Mouse (Mus musculus) midbrain, embryonic 12.5 days (tissue): ENCODE results near the gene Cabp4. TPM values are rescaled to one million over a fixed set of nuclear protein-coding genes. Genes with fewer than 3 reads are reported as not detected.

ENCODE experiments used
- ATAC-seq: fragments of 200-750 bp; cut with Nextera tagmentation; 2 replicates; pipeline ENCODE4 v1.8.0; 2017; ENCODE audit warnings: low read depth, moderate TSS enrichment, moderate library complexity; ENCODE audit not compliant: low FRiP score
- H3K27ac ChIP-seq: fragments of 300-500 bp; sonication (generic); replicated peaks from 2 replicates; pipeline ENCODE4 v1.5.1; 2016; ENCODE audit warnings: mild to moderate bottlenecking
- H3K27me3 ChIP-seq: fragments of 300-500 bp; sonication (generic); 2 replicates; pipeline ENCODE4 v1.6.1; 2016; ENCODE audit warnings: mild to moderate bottlenecking
- H3K36me3 ChIP-seq: fragments of 300-500 bp; sonication (generic); 2 replicates; pipeline ENCODE4 v1.6.1; 2016
- H3K4me1 ChIP-seq: fragments of 300-500 bp; sonication (generic); 2 replicates; pipeline ENCODE4 v1.6.1; 2016
- H3K4me2 ChIP-seq: fragments of 300-500 bp; sonication (generic); replicated peaks from 2 replicates; pipeline ENCODE4 v1.6.1; 2016; ENCODE audit warnings: mild to moderate bottlenecking, moderate library complexity
- H3K4me3 ChIP-seq: fragments of 300-500 bp; sonication (generic); 2 replicates; pipeline ENCODE4 v1.5.1; 2016; ENCODE audit warnings: mild to moderate bottlenecking
- H3K9ac ChIP-seq: fragments of 300-500 bp; sonication (generic); replicated peaks from 2 replicates; pipeline ENCODE4 v1.6.1; 2016; ENCODE audit warnings: mild to moderate bottlenecking, moderate library complexity
- H3K9me3 ChIP-seq: fragments of 300-500 bp; sonication (generic); 2 replicates; pipeline ENCODE4 v1.6.1; 2016; ENCODE audit warnings: mild to moderate bottlenecking
- WGBS: fragments of 180-500 bp; shearing (Covaris S2); methylation state at CpG from one replicate; pipeline ENCODE4 v1.1.7; 2016; 5-methylcytosine and 5-hydroxymethylcytosine counted together
- polyA plus RNA-seq: library from polyadenylated mRNA; unstranded; fragments of >200 nt; fragmentation: Nextera tagmentation; extraction: Ambion mirVana; gene quantifications from 2 replicates; pipeline ENCODE4 v1.2.1, GENCODE M21; 2016

Gene Cabp4
- polyA plus RNA-seq, 1 experiment from 2014 or later = 0.14 TPM

DNA sequence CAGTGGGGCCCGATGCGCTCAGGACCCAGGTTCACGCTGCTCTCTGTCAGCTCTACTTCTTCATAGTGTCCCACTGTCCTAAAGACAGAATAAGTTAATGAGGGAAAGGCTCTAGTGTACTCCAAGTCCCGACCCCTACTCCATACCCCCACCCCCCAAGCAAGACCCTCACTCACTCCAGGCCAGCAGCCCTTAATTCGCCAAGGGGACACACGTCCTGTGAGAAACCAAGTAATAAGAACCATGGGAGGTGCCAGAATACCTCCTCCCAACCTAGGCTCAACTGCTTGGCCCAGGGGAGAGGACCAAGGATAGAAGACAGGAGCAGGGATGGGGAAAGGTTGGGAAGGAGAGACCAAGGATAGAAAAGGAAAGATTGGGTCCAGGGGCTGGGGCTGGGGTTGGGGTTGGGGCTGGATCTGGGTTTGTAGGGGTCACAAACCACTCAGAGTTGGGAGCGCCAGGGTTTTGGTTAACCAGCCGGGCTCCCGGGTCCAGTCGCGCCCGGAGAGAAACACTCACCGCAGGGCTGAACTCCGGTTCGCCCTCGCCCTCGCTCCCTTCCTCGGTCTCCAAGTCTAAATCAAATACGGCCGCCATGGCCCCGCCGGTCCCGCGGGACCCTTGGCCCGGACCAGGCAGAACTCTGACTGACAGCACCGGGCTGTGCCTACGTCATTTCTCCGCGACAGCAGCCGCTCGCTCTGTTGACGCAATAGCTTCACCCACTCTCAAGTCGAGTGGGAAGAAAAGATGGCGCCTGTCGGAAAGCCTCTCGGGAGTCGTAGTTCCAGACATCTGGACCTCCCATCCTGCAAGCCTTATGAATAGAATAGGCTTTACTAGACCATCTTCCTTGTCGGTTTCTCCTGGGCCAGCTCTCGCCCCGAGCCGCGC, 19.1 kb upstream of the Cabp4 start, which contains the start of gene Rps6kb2:
Gene Rps6kb2, minus strand, starts transcription at position 709 of the 897 bp plus-strand sequence.
- 7% methylated on average over 42 of the region's 42 CpGs for WGBS
- Histone ChIP-seq H3K27me3 (no peaks in the 10 kb centered on the region), H3K9ac (peak within 1 kb of the TSS; percentile 84), H3K9me3 (no peaks in the 10 kb centered on the region), H3K4me1 (peaks cover 14% of the 10 kb centered on the region), H3K4me2 (peak within 1 kb of the TSS; percentile 95), H3K27ac (peak within 1 kb of the TSS; percentile 78), H3K36me3 (peaks cover 30% of the 10 kb centered on the region), H3K4me3 (peak within 1 kb of the TSS; percentile 69)
- ATAC-seq = peak; percentile 90

DNA sequence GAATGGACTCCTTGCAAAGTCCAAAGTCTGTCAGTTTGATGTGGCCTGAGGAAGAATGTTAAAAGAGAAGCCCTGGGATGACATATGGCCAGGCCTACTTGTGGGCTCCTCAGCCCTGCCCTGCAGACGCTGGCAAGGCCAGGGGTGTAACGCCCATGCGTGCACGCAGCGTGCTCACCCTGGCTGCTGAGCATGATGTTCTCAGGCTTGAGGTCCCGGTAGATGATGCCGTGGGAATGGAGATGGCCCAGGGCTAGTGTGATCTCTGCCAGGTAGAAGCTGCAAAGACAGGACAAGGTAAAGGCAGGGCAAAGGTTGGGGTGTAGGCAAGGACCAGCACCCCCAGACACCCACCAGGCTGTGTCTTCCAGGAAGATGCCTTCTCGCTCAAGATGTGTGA, 15.2 kb upstream of the Cabp4 start:
- no peaks in the 10 kb centered on the region for H3K27me3 ChIP-seq
- WGBS = 97% methylated on average over 8 of the region's 8 CpGs

DNA sequence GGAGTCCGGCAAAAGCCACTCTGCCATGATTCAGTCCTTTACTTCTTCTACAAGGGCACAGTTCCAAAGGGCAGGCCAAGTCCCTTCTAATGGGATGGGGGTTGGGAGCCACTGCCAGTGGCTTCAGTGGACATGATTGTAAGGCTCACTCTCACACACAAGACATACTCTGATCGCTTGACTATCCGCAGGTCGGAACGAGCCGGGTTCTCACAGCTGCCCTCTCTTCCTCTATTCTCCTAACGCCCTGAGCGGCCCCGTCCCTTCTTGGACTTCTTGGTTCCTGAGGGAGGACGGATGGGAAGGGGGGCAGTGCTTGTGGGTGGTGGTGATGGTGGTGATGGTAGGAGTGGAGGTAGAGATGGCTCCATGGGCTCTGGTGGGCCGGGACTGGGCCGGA, 12.9 kb upstream of the Cabp4 start:
- H3K4me3 ChIP-seq = no peak overlapping the region
- H3K27me3 ChIP-seq = no peaks in the 10 kb centered on the region
- H3K9me3 ChIP-seq = no peaks in the 10 kb centered on the region
- H3K27ac ChIP-seq = no peak overlapping the region
- H3K4me1 ChIP-seq = no peaks in the 10 kb centered on the region; the same call in 1 of the 2 replicates
- ATAC-seq = no peak
- H3K36me3 ChIP-seq = peaks cover 69% of the 10 kb centered on the region
- no peak overlapping the region for H3K4me2 ChIP-seq
- WGBS = 89% methylated on average over 12 of the region's 12 CpGs
- no peak overlapping the region for H3K9ac ChIP-seq

More for the DNA sequence above, 15.2 kb upstream of the Cabp4 start:
- no peak for ATAC-seq
- Histone ChIP-seq H3K36me3 (peaks cover 54% of the 10 kb centered on the region), H3K9ac (no peak overlapping the region), H3K27ac (no peak overlapping the region), H3K9me3 (no peaks in the 10 kb centered on the region), H3K4me2 (no peak overlapping the region), H3K4me1 (peaks cover 14% of the 10 kb centered on the region), H3K4me3 (no peak overlapping the region)

DNA sequence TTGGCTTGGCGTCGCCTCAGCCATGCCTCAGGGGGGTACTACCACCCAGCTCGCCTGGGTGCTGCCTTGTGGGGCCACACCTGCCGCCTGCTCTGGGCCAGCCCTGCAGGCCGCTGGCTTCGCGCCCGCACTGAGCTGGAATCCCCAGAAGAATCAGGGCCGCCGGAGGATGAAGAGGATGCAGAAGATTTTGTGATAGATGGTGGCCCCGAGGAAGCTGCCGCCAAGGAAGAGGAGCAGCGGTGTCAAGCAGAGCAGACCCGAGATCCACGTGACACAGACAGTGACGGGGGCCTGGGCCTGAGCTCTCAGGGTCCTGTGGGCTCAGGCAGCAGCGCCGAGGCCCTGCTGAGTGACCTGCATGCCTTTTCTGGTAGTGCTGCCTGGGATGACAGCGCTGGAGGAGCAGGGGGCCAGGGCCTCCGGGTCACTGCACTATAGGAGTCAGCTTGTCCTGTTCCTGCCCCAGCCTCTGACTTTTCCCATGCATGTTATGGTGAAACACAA, 12.3 kb upstream of the Cabp4 start:
- Histone ChIP-seq H3K9me3 (no peaks in the 10 kb centered on the region), H3K36me3 (peaks cover 67% of the 10 kb centered on the region), H3K4me3 (no peak overlapping the region), H3K4me2 (no peak overlapping the region), H3K4me1 (no peaks in the 10 kb centered on the region; the same call in 1 of the 2 replicates), H3K27me3 (no peaks in the 10 kb centered on the region), H3K9ac (0 out of 2 replicates have a peak overlapping the region, but pooled peaks have one; percentile 0), H3K27ac (no peak overlapping the region)
- WGBS = 74% methylated on average over 20 of the region's 20 CpGs
- ATAC-seq = no peak

DNA sequence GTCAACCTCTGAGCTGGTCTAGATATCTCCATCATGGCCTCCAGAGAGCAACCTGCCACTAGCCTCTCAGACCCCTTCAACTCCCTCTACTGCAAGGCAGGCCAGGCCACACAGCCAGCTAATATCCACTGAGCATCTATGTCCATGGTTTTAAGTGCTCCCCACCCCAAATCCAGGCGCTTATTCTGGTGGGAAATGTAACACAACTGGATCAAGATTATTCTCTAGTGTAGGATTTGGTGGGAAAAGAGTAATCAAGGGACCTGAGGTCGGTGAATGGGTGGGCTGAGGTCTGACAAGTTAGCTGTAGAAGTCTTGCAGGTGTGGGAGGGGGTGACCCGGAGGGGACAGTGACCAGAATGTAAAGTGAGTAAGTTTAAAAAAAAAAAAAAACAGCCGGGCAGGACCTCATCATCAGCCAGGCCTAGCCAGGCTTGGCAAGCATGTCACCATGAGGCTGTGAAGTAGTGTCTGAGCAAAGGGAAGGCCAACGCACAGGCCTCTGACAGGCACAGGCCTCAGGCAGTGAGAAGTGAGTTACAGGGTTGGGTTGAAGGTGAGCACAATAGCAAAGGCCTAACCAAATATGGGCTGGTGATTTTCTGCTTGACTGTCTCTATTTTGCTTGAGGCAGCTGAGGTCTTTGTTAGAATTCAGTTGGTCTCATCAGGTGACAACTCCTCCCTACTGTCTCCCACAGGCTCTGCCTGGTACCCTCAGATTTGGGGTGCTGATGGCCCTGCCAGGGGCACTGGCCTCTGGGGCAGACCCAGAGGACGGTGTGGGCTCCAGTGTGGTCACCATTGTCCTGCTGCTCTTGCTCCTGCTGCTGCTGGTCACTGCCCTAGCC, 11.6 kb upstream of the Cabp4 start:
- H3K27me3 ChIP-seq = no peaks in the 10 kb centered on the region
- no peaks in the 10 kb centered on the region for H3K9me3 ChIP-seq
- H3K4me2 ChIP-seq = no peak overlapping the region
- H3K4me3 ChIP-seq = no peak overlapping the region
- peak overlapping the region; percentile 43; the same call in 1 of the 2 replicates for H3K27ac ChIP-seq
- H3K9ac ChIP-seq = no peak overlapping the region
- ATAC-seq = no peak
- no peaks in the 10 kb centered on the region; the same call in 1 of the 2 replicates for H3K4me1 ChIP-seq
- peaks cover 68% of the 10 kb centered on the region for H3K36me3 ChIP-seq
- 73% methylated on average over 6 of the region's 6 CpGs for WGBS

DNA sequence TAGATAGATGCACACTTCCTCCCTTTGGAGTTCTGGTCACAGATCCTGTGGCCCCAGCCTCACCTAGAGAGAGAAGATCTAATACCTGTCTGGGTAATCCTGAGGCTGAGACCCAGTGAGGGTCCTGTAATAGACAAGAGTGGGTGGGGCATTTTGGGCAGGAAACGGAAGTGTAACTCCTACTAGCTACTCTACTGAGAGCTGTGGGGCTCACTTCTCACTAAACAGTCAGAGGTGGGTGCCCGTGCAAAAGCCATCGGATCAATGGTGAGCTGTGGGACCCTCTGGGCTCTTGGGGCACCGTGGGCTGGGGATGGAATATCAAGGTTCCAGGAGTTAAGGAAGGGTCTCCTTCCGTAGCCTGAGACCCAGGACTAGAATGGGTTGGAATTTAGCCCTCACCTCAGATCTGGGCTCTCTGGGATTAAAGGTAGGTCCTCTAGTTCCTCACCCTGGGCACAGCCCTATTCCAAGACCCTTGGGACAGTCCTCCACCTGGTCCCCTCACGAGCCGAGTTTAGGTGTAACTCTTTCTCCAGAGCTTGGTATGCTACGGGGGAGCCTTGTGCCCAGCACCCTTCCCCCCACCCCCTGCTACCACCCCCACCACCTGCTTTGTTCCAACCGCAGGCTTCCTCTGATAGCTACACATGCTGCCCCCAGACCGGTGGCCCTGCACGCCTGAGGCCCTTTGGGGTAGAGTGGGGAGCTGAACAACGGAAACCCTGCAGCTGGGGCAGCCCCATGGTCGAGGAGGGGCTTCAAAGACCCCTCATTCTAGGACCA, 10.8 kb upstream of the Cabp4 start:
- peaks cover 5% of the 10 kb centered on the region for H3K4me1 ChIP-seq
- no peak overlapping the region for H3K4me2 ChIP-seq
- no peak overlapping the region for H3K27ac ChIP-seq
- 78% methylated on average over 13 of the region's 13 CpGs for WGBS
- H3K9ac ChIP-seq = no peak overlapping the region
- no peak for ATAC-seq
- no peak overlapping the region for H3K4me3 ChIP-seq
- no peaks in the 10 kb centered on the region for H3K9me3 ChIP-seq
- peaks cover 68% of the 10 kb centered on the region for H3K36me3 ChIP-seq
- no peaks in the 10 kb centered on the region for H3K27me3 ChIP-seq

DNA sequence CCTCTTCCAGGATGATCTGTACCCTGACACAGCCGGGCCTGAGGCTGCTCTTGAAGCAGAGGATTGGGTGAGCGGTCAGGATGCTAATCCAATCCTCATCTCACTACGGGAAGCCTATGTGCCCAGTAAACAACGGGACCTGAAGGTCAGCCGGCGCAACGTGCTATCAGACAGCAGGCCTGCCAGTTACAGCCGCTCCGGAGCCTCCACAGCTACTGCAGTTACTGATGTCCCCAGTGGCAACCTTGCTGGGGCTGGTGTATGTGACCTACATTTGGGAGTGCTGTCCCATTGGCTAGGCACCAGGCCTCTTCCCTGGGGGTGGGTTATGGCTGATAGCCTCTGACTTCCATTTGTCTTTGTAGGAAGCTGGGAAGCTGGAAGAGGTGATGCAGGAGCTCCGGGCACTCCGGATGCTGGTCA, 9.4 kb upstream of the Cabp4 start, which contains the start of gene Ptprcap:
Gene Ptprcap, plus strand, starts transcription at position 373 of the 423 bp plus-strand sequence.
- 0 out of 2 replicates have a peak within 1 kb of the TSS, but pooled peaks have one; percentile 22 for H3K27ac ChIP-seq
- peaks cover 54% of the 10 kb centered on the region for H3K36me3 ChIP-seq
- H3K4me1 ChIP-seq = peaks cover 14% of the 10 kb centered on the region
- H3K9ac ChIP-seq = no peak within 1 kb of the TSS
- no peak within 1 kb of the TSS for H3K4me2 ChIP-seq
- 68% methylated on average over 11 of the region's 11 CpGs for WGBS
- ATAC-seq = no peak
- H3K9me3 ChIP-seq = no peaks in the 10 kb centered on the region
- H3K27me3 ChIP-seq = no peaks in the 10 kb centered on the region
- H3K4me3 ChIP-seq = no peak within 1 kb of the TSS

DNA sequence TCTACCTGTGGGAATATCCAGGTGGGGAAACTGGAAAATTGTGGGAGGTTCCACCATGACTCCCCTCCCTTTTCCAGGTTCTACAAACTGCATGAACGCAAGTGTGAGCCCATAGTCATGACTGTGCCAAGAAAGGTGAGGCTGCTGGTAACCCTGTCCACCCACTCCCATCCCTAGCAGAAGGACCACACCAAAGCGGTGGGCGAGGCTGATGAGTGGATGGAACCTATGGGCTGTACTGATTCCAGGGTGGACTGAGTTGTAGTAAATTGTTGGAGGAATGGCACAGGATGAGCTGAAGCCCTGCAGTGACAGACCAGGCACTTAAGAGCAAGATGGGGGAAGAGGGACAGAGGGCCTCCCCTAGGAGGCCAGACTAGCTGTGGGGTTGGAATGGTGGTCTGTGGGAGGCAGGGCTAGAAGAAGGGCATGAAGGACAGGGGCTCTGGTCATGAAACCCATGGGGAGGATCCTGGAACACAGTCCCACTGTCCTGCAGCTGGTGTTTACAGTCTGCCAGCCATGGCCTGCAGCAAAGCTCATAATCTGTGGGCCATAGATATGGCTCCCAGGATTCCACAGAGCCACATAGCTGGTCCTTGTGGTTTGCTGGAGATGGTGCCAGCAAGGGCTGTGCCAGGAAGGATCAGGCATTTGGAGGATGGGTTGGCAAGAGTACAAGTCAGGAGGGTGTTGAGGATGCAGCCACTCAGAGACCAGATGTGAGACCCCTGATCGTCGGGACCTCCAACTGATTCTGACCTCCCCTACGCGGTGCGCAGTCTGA, 8.8 kb upstream of the Cabp4 start:
- WGBS = 87% methylated on average over 8 of the region's 8 CpGs
- H3K4me3 ChIP-seq = no peak overlapping the region
- peaks cover 48% of the 10 kb centered on the region for H3K36me3 ChIP-seq
- H3K4me1 ChIP-seq = peaks cover 21% of the 10 kb centered on the region
- no peaks in the 10 kb centered on the region for H3K27me3 ChIP-seq
- no peak for ATAC-seq
- H3K9ac ChIP-seq = no peak overlapping the region
- H3K9me3 ChIP-seq = no peaks in the 10 kb centered on the region
- H3K4me2 ChIP-seq = no peak overlapping the region
- no peak overlapping the region for H3K27ac ChIP-seq

DNA sequence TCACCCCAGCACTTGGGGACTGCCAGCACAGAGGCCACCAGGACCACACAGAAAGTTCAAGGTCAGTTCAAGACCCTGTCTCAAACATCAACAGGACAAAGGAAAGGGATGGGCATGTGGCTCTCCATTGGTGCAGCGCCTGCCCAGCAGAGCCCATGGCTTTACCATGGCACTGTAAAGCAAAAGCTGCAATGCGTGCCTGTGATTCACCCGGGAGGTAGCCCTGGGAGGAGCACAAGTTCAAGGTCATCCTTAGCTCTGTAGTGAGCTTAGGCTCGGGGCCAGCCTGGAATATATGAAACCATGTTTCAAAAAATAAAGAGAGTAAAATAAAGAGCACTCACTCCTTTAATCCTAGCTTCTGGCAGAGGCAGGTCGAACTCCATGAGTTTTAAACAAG, 8.1 kb upstream of the Cabp4 start:
- 93% methylated on average over 5 of the region's 5 CpGs for WGBS
- peaks cover 41% of the 10 kb centered on the region for H3K36me3 ChIP-seq

DNA sequence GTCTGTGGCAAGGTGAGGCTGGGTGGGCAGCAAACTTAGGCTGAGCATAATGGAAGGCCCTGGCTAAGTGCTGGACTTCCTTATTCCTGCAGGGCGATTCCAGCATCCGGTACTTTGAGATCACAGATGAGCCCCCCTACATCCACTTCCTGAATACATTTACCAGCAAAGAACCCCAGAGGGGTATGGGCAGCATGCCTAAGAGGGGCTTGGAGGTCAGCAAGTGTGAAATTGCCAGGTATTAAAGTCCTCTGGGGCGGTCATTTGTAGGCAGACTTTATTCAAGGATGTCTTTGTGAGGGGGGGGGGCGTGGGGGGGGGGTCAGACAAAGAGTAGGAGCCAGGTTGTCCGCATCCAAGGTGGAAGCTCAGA, 7.6 kb upstream of the Cabp4 start:
- Histone ChIP-seq H3K9me3 (no peaks in the 10 kb centered on the region), H3K4me1 (peaks cover 22% of the 10 kb centered on the region), H3K4me2 (no peak overlapping the region), H3K27ac (no peak overlapping the region), H3K4me3 (no peak overlapping the region), H3K27me3 (no peaks in the 10 kb centered on the region), H3K36me3 (peaks cover 37% of the 10 kb centered on the region), H3K9ac (no peak overlapping the region)
- WGBS = 74% methylated on average over 5 of the region's 5 CpGs
- no peak for ATAC-seq

More for the DNA sequence above, 8.1 kb upstream of the Cabp4 start:
- no peaks in the 10 kb centered on the region for H3K9me3 ChIP-seq
- H3K27ac ChIP-seq = no peak overlapping the region
- H3K9ac ChIP-seq = no peak overlapping the region
- H3K4me1 ChIP-seq = peaks cover 22% of the 10 kb centered on the region
- no peak for ATAC-seq
- no peak overlapping the region for H3K4me2 ChIP-seq
- H3K4me3 ChIP-seq = no peak overlapping the region
- no peaks in the 10 kb centered on the region for H3K27me3 ChIP-seq
